Mouse (Mus musculus) brain, adult 2 months (tissue): ENCODE measurements at regions not wholly inside any gene's neighbourhood (a gene's known extent, or its start where the extent isn't known, plus 50 kb on each side); places are given as distances from the start of the nearest gene placed in this dataset.

Source experiments
- DNase-seq: peaks from one replicate; pipeline ENCODE4 v3.0.0; 2011; ENCODE audit warnings: low read depth, low spot score

- DNase-seq = no peak
Observed at GRCm38 (mm10) chr8:6583337-6584096, 1478.4 kb upstream of the Slc10a2 start.

GRCm38 (mm10) chr8:6582732-6583131, 1477.6 kb upstream of the Slc10a2 start:
- DNase-seq = no peak

GRCm38 (mm10) chr8:6577868-6578634, 1472.9 kb upstream of the Slc10a2 start:
- no peak for DNase-seq

GRCm38 (mm10) chr8:6575241-6575640, 1470.1 kb upstream of the Slc10a2 start:
- no peak for DNase-seq

GRCm38 (mm10) chr8:6573492-6573891, 1468.3 kb upstream of the Slc10a2 start:
- DNase-seq = no peak

GRCm38 (mm10) chr8:6572066-6572665, 1467.0 kb upstream of the Slc10a2 start:
- DNase-seq = peak; percentile 83

- DNase-seq = no peak
Observed at GRCm38 (mm10) chr8:6550965-6551364, 1445.8 kb upstream of the Slc10a2 start.

- no peak for DNase-seq
Observed at GRCm38 (mm10) chr8:6527171-6527570, 1422.0 kb upstream of the Slc10a2 start.

- no peak for DNase-seq
Observed at GRCm38 (mm10) chr8:6515882-6516682, 1410.9 kb upstream of the Slc10a2 start.

GRCm38 (mm10) chr8:6492453-6492852, 1387.3 kb upstream of the Slc10a2 start:
- DNase-seq = peak; percentile 70

- no peak for DNase-seq
Observed at GRCm38 (mm10) chr8:6481966-6482365, 1376.8 kb upstream of the Slc10a2 start.

- DNase-seq = no peak
Observed at GRCm38 (mm10) chr8:6471089-6471488, 1365.9 kb upstream of the Slc10a2 start.

- DNase-seq = peak; percentile 34
Observed at GRCm38 (mm10) chr8:6456553-6457180, 1351.5 kb upstream of the Slc10a2 start.

- peak; percentile 9 for DNase-seq
Observed at GRCm38 (mm10) chr8:6448301-6448700, 1343.2 kb upstream of the Slc10a2 start.

GRCm38 (mm10) chr8:6439069-6439468, 1333.9 kb upstream of the Slc10a2 start:
- no peak for DNase-seq
